Comparison of ENCODE assay signal across 7 mouse cellular contexts in the genomic region with DNA sequence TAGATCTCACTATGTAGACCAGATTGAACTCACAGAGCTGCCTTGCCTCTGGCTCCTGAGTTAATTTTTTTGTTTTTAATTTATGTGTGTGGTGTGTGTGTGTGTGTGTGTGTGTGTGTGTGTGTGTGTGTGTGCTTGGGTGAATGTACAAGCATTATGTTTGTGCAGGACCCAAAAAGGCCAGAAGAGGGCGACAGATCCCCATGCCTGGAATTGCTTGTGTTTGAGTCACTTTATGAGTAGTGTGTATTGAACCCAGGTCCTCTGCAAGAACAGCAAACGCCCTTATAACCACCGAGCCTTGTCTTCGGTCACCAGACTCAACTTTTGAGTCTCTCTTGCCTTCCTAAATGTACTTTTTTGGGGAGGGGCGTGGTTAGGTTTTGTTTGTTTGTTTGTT. TPM values are rescaled to one million over a fixed set of nuclear protein-coding genes. Genes with fewer than 3 reads are reported as not detected.
A peak's percentile ranks its signal among the peaks of the same experiment; 100 is the strongest.
DNase-seq lines count a peak whose midpoint lies in the region; ATAC-seq and TF ChIP-seq lines count a peak whose summit lies in the region.

No protein-coding gene starts in this region.

- no peaks in the 10 kb centered on the region for H3K27me3 ChIP-seq in kidney, adult 2 months (replicated peaks; ENCODE audit: control insufficient read depth, insufficient read depth, low read length)
- H3K27me3 ChIP-seq in kidney, embryonic 14.5 days (ENCODE audit: control insufficient read depth, insufficient read depth, low read length), result no peaks in the 10 kb centered on the region
- H3K27me3 ChIP-seq in spleen, adult 2 months (ENCODE audit: control insufficient read depth, insufficient read depth, low read length), result no peaks in the 10 kb centered on the region

- peak; percentile 58 for DNase-seq in kidney, adult 2 months
- DNase-seq in CD8-positive naive resting alpha-beta T cell, adult 2 months (ENCODE audit: low read depth in 2 of 2, low spot score in 2 of 2), result peak; percentile 60 to 70
- DNase-seq in MN1 (ENCODE audit: low spot score), result peak; percentile 28
- DNase-seq in embryo, embryonic 11 days, result peak; percentile 45
- peak; percentile 60 to 80 for DNase-seq in left cerebral cortex, postnatal 14 days (ENCODE audit: low spot score in 2 of 2)
- peak in 1 of 2 experiments; percentile 22 for DNase-seq in spleen, adult 2 months (ENCODE audit: low read depth in 1 of 2, low spot score in 2 of 2)

- intact Hi-C loops in left cerebral cortex, postnatal 14 days (cut with DNase I), result no loop called here

- H3K4me3 ChIP-seq in kidney, adult 2 months (ENCODE audit: insufficient read depth, low read depth, low read length), result no peak overlapping the region
- H3K4me3 ChIP-seq in kidney, embryonic 14.5 days (ENCODE audit: low read length), result no peak overlapping the region
- no peak overlapping the region for H3K4me3 ChIP-seq in spleen, adult 2 months (ENCODE audit: extremely low read depth, insufficient read depth, insufficient read length)

- no peak overlapping the region for H3K4me2 ChIP-seq in kidney, embryonic 14.5 days (replicated peaks; ENCODE audit: low read depth, low read length)

- no peak overlapping the region for H3K27ac ChIP-seq in kidney, adult 2 months (ENCODE audit: insufficient read depth, low read depth, low read length)
- H3K27ac ChIP-seq in kidney, embryonic 14.5 days (ENCODE audit: low read depth, low read length), result no peak overlapping the region
- H3K27ac ChIP-seq in spleen, adult 2 months (ENCODE audit: insufficient read depth, low read length), result no peak overlapping the region

- TF ChIP-seq POLR2A in kidney, adult 2 months (IDR thresholded peaks at IDR 0.05; ENCODE audit: low read depth, low read length), result no peak
- no peak for TF ChIP-seq POLR2A in spleen, adult 2 months (IDR thresholded peaks at IDR 0.05; ENCODE audit: low read depth, low read length)

- 72% methylated on average over 5 of the region's 5 CpGs for WGBS in kidney, adult 2 months
- 72% methylated on average over 5 of the region's 5 CpGs for WGBS in kidney, embryonic 14.5 days
- WGBS in spleen, adult 2 months, result 67% methylated on average over 5 of the region's 5 CpGs

- H3K4me1 ChIP-seq in kidney, adult 2 months (ENCODE audit: control insufficient read depth, insufficient read depth, low read length), result no peaks in the 10 kb centered on the region; the same call in 1 of the 2 replicates
- H3K4me1 ChIP-seq in kidney, embryonic 14.5 days (ENCODE audit: control insufficient read depth, insufficient read depth, low read length), result peaks cover 3% of the 10 kb centered on the region; the same call in 1 of the 2 replicates
- H3K4me1 ChIP-seq in spleen, adult 2 months (ENCODE audit: control insufficient read depth, insufficient read depth, insufficient read length), result no peaks in the 10 kb centered on the region

- H3K36me3 ChIP-seq in kidney, adult 2 months (ENCODE audit: control insufficient read depth, insufficient read depth, low read length), result no peaks in the 10 kb centered on the region
- peaks cover 3% of the 10 kb centered on the region; the same call in 1 of the 2 replicates for H3K36me3 ChIP-seq in kidney, embryonic 14.5 days (ENCODE audit: control insufficient read depth, insufficient read depth, low read length)
- H3K36me3 ChIP-seq in spleen, adult 2 months (ENCODE audit: control insufficient read depth, insufficient read depth, low read length), result no peaks in the 10 kb centered on the region

- H3K9ac ChIP-seq in kidney, embryonic 14.5 days (ENCODE audit: low read depth, low read length), result no peak overlapping the region

- H3K9me3 ChIP-seq in kidney, embryonic 14.5 days (ENCODE audit: control insufficient read depth, low read length), result no peaks in the 10 kb centered on the region

- peak; percentile 74 for TF ChIP-seq CTCF in kidney, adult 2 months (conservative IDR thresholded peaks at IDR 0.05; ENCODE audit: insufficient read depth, insufficient read length, low read depth, low read length)
- peak; percentile 42; the same call in 1 of the 2 replicates for TF ChIP-seq CTCF in spleen, adult 2 months (IDR thresholded peaks at IDR 0.05; ENCODE audit: extremely low read depth, insufficient read depth, insufficient read length, insufficient replicate concordance)

- no peak for ATAC-seq in kidney, embryonic 14.5 days (ENCODE audit: low FRiP score, low TSS enrichment)

RNA-seq across cellular contexts. Expression of gene Gtf2h3, which starts 23.4 kb away (rescaled TPM):
- 34.5 and 35.1 TPM in 2 replicates for polyA plus RNA-seq in kidney, adult 2 months (2012; rRNA removed)
- polyA plus RNA-seq in kidney, embryonic 14.5 days (2014; fragmentation: Nextera tagmentation; extraction: Ambion mirVana), result 73.7 and 79.8 TPM in 2 replicates
- total RNA-seq in left cerebral cortex, postnatal 14 days (2021), result 10 to 100 TPM; 26.2 to 30.8 TPM
- polyA plus RNA-seq in spleen, adult 2 months (2012; rRNA removed), result 25.9 and 29.4 TPM in 2 replicates

RNA-seq across cellular contexts. Expression of gene Eif2b1, which starts 23.4 kb away (rescaled TPM):
- 20.5 and 23.6 TPM in 2 replicates for polyA plus RNA-seq in kidney, adult 2 months (2012; rRNA removed)
- 84.8 and 85.1 TPM in 2 replicates for polyA plus RNA-seq in kidney, embryonic 14.5 days (2014; fragmentation: Nextera tagmentation; extraction: Ambion mirVana)
- 10 to 100 TPM; 41.7 to 42.0 TPM for total RNA-seq in left cerebral cortex, postnatal 14 days (2021)
- 9.8 and 11.6 TPM in 2 replicates for polyA plus RNA-seq in spleen, adult 2 months (2012; rRNA removed)

RNA-seq across cellular contexts. Expression of gene Atp6v0a2, which starts 26.0 kb away (rescaled TPM):
- polyA plus RNA-seq in kidney, adult 2 months (2012; rRNA removed), result 37.1 and 47.2 TPM in 2 replicates
- polyA plus RNA-seq in kidney, embryonic 14.5 days (2014; fragmentation: Nextera tagmentation; extraction: Ambion mirVana), result 28.4 and 51.6 TPM in 2 replicates
- 10 to 100 TPM; 54.6 to 56.1 TPM for total RNA-seq in left cerebral cortex, postnatal 14 days (2021)
- polyA plus RNA-seq in spleen, adult 2 months (2012; rRNA removed), result 35.7 and 36.2 TPM in 2 replicates

RNA-seq across cellular contexts. Expression of gene Ddx55, which starts 49.7 kb away (rescaled TPM):
- polyA plus RNA-seq in kidney, adult 2 months (2012; rRNA removed), result 7.4 and 8.9 TPM in 2 replicates
- polyA plus RNA-seq in kidney, embryonic 14.5 days (2014; fragmentation: Nextera tagmentation; extraction: Ambion mirVana), result 14.0 and 17.3 TPM in 2 replicates
- 10 to 100 TPM; 20.5 to 26.3 TPM for total RNA-seq in left cerebral cortex, postnatal 14 days (2021)
- 17.0 and 19.1 TPM in 2 replicates for polyA plus RNA-seq in spleen, adult 2 months (2012; rRNA removed)
